Mouse (Mus musculus): ENCODE measurements around the gene Sptb. TPM values are rescaled to one million over a fixed set of nuclear protein-coding genes. Genes with fewer than 3 reads are reported as not detected.

The Sptb gene
- total RNA-seq (2021), result 100 to 1,000 TPM; 158 to 172 TPM
- long read RNA-seq, experiment 1, full-length matches to known transcripts, result 30 of 133 reads
- long read RNA-seq, experiment 1, partial matches to known transcripts, result 63 of 133 reads
- long read RNA-seq, experiment 1, other reads (novel, unspliced or antisense), result 40 of 133 reads
- long read RNA-seq, experiment 2, full-length matches to known transcripts, result 22 of 144 reads
- long read RNA-seq, experiment 2, partial matches to known transcripts, result 74 of 144 reads
- long read RNA-seq, experiment 2, other reads (novel, unspliced or antisense), result 48 of 144 reads

- DNase-seq (ENCODE audit: low spot score), result peak; percentile 64
Measured at GRCm38 (mm10) chr12:76710351-76711100, at the start of gene Sptb. Gene Sptb, minus strand, starts transcription at chr12:76710547.

DNA sequence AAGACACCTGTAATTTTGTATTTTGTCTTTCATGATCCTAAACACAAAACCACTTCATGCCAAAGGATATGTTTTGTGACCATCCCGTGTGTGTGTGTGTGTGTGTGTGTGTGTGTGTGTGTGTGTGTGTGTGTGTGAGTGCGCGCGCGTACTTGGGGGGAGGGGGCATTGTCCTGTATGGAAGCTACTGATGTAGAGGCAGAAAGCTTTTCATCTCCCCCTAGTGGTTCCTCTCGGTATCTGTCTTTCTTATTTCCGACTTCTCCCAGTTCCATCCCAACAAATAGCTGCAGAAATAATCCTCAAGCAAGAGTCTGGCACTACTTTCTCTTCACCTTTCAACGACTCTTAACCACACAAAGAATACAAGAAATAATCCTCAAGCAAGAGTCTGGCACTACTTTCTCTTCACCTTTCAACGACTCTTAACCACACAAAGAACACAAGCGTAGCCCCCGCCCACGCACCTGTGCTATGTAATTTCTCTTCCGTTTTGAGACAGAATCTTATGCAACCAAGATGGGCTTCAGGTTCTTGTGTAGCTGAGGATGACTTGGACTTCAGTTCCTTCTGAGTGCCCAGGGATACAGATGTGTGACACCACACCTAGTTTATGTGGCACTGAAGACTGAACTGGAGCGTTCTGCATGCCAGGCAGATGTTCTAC, 42.4 kb upstream of the Sptb start:
- DNase-seq (ENCODE audit: low spot score), result peak; percentile 36

DNA sequence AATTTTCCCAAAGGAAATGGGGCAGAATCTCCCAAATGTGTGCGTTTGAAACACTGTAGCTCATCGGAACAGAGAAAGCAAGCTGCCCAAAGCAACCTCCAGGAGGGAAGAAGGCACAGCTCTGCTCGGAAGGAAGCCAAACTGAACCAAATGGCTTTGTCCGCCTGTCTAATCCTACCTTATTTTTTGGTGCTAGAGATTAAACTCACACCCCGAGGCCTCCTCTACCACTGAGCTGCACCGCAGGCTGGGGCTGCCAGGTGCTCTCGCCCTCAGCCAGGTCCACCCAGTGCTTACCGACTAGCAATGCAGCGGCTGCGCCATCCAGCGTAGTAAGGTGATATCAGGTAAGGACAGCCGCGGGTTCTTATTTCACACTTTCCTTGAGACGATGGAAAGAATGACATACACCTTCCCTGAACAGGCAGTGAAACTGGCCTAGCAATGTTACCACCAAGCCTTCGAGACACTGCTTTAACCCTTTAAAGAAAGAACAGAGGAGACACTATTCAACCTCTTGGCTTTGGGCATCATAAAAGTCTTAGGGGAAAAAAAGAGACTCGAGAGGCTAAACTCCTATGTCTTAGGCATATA, 40.6 kb upstream of the Sptb start:
- DNase-seq (ENCODE audit: low spot score), result no peak

DNA sequence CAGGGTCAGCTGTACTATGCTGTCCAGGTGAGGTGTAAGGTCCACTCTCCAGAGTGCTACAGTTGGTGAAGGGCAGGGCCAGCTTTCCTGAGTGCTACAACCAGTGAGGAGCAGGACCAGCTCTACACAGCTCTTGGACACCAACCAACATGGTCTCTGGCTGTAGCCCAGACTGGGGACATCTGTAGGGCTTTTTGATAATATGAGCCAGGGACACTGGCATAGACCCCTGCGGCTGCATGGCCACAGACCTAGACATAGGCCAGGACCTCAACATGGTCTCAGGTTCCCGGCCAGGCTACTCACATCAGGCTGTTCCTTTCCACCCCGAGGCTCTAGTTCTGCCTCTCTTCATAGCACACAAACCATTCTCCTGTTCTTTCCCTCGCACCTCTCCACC, 17.6 kb upstream of the Sptb start:
- peak; percentile 21 for DNase-seq (ENCODE audit: low spot score)

GRCm38 (mm10) chr12:76722026-76722425, 11.7 kb upstream of the Sptb start:
- no peak for DNase-seq (ENCODE audit: low spot score)

DNA sequence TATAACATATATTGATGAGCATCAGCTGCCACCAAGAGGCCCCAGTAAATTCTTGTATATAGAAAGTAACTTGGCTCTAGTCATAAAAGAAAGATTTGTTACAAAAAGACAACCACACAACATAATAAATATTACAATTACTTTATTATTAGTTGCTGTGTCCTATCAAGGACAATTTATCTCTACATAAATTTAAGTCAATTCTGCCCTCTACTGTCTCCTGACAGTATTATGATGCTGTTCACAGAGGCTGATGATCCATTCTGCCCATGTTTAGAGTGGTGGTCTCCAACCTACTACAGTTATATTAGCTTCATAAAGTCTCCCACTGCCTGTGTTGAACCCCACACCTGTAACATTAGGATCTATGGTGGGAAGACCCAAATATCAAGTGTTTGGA, 10.2 kb upstream of the Sptb start:
- DNase-seq (ENCODE audit: low spot score), result no peak

DNA sequence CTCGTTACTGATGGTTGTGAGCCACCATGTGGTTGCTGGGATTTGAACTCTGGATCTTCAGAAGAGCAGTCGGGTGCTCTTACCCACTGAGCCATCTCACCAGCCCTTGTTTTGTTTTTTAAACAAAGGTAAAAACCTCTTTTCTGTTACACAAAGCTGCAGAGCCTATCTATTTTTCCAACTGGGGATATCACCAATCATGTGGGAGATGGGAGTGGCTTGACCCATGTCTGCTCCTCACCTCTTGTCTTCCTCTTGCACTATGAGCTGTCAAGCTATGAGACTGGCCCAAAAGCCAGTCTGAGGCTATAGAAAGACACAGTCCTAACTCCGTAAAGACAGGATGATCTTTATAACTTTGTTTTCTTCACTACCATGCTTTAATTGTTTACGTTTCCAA, 8.0 kb upstream of the Sptb start:
- no peak for DNase-seq (ENCODE audit: low spot score)

GRCm38 (mm10) chr12:76709795-76710350, 474 bp downstream of the Sptb start:
- DNase-seq (ENCODE audit: low spot score), result peak; percentile 82

DNA sequence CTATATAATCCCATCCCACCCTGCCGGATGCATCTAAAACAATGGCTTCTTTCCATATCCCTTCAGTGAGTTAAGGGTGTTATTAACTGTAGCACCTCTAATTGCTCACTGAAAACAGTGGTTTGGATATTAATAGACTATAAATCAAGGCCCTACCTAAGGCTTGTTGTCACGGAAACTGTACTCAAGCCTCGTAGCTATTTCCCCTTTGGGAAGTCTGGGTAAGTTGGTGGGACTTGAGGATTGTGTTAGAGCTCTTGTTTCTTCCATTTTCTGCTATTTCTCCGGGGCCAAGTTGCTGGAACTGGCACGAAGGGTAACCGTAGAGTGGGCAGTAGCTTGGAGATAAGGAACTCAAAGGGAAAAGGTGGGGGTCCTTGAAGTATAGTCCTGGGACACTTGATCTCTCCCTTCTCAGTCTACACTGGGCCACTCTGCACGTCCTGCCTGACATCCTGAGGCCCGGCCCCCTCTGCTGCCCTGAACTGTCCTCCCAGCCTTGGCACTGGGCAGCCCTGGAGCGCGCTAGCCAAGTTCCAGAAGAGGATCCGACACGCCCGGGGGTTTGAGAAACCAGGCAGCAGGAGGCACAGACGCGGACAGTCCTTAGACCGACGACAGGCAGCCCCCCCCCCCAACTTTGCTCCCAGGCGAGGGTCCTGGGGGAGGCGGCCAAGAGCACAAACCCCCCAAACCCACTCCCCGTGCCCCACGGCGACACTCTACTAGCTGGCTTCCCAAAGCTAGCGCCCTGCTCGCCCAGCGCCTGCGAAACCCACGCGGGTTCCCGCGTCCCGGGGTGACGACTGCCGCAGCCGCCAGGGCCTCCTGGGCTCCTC, 1.2 kb downstream of the Sptb start:
- DNase-seq (ENCODE audit: low spot score), result peak; percentile 87

DNA sequence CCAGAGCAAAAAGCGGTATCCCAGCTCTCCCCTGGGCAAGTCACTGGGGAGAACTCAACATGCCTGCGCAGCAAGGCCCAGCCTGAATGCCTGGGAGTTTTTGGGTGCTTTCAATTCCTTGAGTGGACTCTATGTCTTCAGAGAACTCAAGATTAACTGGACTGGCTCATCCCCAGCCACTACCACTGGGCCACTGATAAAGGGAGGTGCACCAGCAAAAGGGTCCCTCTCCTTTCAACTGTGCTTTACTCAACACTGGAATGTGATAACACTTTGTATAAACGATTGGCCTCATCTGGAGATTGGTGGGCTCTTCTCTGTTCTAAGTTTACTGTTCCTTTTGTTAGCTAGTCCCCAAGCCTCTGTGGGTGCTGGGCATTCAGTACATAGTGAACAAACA, 2.2 kb downstream of the Sptb start:
- DNase-seq (ENCODE audit: low spot score), result no peak

- DNase-seq (ENCODE audit: low spot score), result no peak
Measured at GRCm38 (mm10) chr12:76696380-76696935, 13.9 kb downstream of the Sptb start.

DNA sequence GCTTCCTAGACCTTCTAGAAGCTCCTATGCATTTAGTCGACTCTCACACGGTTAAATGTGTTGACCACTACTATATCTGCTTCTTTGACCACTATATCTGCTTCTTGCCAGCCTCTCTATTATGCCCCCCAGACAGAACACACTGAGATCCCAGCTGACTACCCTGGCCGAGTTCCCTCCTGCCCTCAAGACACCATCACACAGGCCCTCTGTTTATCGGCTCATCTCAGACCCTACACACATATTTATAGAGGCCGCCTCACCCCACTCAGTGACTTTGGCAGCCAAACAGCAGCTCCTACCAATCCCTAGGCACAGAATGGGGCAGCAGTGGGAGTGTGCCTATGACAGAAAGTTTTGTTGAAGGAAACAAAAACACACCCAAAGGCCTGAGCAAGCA, 14.6 kb downstream of the Sptb start:
- DNase-seq (ENCODE audit: low spot score), result no peak

DNA sequence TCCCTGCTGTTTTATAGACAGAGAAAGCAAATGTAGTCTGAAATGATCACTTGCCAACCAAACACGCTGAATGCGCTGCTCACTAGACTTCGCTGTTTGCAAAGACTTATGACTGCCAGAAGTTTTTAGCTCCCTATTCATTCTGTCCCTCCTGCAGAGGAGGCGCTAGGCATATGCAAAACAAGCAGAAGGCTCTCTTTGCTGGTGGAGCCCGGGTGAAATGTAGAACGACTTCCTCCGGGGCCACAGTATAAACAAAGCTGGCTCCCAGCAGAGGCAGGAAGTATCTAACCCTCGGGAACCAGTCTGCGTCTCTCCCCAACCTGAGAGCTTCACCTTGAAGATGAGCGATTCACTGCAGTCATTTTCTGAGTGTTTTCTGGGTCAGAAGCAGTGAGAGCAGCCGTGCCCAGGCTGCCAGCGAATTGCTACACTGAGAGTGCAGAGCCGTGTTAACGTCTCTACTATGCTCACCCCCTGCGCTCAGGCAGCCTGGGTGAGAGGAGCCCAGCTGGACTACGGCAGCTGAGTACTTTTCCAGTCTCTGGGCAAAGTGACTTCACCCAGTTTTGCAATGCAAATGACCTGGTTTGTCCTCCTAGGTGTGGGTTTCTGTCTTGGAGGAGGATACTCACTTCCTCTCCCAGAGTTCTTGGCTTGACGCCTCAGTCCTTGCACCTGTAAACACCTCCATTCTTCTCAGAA, 15.4 kb downstream of the Sptb start:
- peak; percentile 38 for DNase-seq (ENCODE audit: low spot score)

- DNase-seq (ENCODE audit: low spot score), result no peak
Measured at GRCm38 (mm10) chr12:76687498-76688200, 22.7 kb downstream of the Sptb start.

GRCm38 (mm10) chr12:76685647-76686046, 24.7 kb downstream of the Sptb start:
- DNase-seq (ENCODE audit: low spot score), result no peak

- peak; percentile 60 for DNase-seq (ENCODE audit: low spot score)
Measured at GRCm38 (mm10) chr12:76684493-76684892, 25.9 kb downstream of the Sptb start.

DNA sequence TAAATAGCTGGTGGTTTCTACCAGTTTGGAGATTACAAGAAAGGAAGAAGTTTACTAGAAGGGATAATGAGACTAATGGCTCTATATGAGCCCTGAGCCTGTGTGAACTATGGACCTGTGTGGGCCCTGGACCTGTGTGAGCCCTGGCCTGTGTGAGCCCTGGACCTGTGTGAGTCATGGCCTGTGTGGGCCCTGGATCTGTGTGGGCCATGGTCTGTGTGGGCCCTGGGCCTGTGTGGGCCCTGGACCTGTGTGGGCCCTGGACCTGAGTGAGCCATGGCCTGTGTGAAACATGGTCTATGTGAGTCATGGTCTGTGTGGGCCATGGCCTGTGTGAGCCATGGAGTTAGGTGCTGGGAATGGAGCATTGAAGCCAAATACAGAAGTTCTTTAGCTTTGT, 28.4 kb downstream of the Sptb start:
- no peak for DNase-seq (ENCODE audit: low spot score)

DNA sequence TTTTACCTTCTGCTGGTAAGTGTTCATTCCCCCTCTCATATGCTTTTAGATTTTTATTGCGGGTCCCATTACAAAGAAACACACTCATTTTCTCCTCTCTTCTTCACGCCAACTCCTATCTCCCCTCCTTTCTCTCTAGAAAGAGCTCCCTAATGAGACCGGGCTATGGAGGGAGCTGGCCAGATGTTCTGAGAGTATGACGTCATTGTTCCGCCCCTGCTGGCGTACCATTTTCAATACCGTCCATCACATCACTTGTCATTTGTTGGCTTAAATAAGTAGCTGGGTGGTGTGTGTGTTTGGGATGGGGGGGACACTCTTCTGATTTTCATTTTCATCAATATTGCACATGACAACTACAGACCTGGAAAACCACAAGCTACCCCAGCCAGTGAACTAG, 33.3 kb downstream of the Sptb start:
- no peak for DNase-seq (ENCODE audit: low spot score)

GRCm38 (mm10) chr12:76676477-76676876, 33.9 kb downstream of the Sptb start:
- no peak for DNase-seq (ENCODE audit: low spot score)

Measured in gastrocnemius, adult 18-20 months (tissue).